Mouse (Mus musculus) adrenal gland, postnatal 36 days (tissue): ENCODE measurements at regions not wholly inside any gene's neighbourhood (a gene's known extent, or its start where the extent isn't known, plus 50 kb on each side); places are given as distances from the start of the nearest gene placed in this dataset.

ENCODE experiments used
- DNase-seq, 2 experiments: peaks; one replicate each; pipeline ENCODE4 v3.0.0; 2021; ENCODE audit warnings: mixed read lengths in 1 of 2

DNA sequence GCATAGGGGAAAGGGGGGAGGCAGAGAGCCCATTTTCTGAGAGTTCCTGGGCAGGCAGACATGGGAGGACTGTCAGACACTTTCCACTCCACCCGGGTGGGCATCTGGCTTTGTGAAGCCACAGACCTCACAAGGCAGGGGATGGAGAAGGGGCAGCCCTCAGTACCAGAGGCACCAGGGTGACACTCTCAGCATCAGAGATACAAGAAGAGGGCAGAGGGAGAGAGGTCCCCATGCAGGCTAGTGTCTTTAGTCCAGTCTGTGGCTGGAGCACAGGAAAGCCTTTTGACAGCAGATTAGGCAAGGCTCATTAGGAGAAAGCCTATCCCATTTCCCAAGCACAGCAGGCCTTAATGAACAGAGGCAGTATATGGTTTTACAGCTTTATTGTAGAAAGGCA is 175.5 kb downstream of the Manea start:
- DNase-seq = no peak

DNA sequence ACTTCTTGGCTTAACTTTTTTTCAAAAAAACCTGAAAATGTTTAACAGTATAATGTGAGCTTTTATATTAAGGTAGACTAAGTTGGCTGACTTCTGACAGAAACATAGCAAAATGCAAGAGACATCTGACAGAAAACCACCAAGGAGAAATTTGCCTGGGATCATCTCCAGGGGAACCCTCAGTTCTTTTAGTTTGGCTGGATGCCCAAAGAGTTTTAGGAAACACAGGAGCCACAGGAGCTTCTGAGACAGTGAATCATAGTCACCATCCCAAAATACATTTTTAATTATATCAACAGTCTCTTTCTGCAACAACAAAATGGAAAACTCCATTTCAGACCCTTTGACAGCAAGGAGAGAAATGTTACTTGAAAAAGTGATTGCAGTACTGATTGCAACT is 190.5 kb downstream of the Manea start:
- peak in 1 of 2 experiments; percentile 14 for DNase-seq
